Mouse (Mus musculus): ENCODE results near the gene Rassf10.

DNA sequence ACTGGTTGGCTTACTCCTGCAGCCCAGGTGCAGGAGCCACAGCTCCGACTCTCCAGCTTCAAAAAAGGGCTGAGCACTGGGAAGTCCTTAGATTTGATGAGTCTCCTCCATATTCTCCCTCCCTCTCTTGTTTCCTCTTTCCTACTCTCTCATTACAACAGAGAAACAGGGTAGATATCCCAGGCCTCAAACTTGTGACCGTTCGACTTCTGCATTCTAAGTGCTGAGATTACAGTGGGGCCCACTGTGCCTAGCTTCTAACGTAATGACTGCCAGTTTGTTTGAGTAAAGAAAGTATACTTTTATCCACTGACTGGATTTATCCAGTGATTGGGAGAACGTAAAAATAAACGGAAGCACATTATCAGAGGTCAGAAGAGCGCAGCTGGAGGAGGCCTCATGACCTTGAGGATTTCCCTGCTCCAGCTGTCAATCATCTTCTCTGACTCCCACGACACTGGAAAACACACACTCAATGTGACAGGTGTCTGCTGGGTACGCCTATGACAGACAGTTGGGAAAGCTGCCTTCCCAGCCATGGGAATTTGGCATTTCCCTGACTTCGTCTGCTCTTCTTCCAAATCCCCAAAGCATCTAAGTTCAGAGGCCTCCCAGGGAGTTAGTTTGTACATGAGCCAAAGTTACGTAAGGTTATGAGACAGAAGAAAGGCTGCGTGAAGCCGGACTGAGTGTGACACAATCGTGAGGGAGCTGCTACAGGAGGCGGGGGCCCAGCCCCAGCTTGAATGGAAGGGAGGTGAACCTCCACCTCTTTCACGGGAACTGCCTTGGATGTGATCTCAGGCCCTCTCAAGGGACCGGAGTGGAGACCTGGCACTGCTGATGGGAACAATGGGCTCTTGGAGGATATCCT is 31.2 kb downstream of the Rassf10 start:
- TF ChIP-seq POLR2A (IDR thresholded peaks at IDR 0.05; ENCODE audit: low read depth, low read length) = no peak
- TF ChIP-seq CTCF (IDR thresholded peaks at IDR 0.05; ENCODE audit: extremely low read depth, insufficient read depth, insufficient read length, insufficient replicate concordance) = no peak
